Mouse (Mus musculus) testis, postnatal 14 days (tissue): Measurements from ENCODE around the gene Gm20388.

Experiments used
- DNase-seq: peaks from one replicate; pipeline ENCODE4 v3.0.0; 2021; ENCODE audit warnings: low spot score

Gene Gm20388

DNA sequence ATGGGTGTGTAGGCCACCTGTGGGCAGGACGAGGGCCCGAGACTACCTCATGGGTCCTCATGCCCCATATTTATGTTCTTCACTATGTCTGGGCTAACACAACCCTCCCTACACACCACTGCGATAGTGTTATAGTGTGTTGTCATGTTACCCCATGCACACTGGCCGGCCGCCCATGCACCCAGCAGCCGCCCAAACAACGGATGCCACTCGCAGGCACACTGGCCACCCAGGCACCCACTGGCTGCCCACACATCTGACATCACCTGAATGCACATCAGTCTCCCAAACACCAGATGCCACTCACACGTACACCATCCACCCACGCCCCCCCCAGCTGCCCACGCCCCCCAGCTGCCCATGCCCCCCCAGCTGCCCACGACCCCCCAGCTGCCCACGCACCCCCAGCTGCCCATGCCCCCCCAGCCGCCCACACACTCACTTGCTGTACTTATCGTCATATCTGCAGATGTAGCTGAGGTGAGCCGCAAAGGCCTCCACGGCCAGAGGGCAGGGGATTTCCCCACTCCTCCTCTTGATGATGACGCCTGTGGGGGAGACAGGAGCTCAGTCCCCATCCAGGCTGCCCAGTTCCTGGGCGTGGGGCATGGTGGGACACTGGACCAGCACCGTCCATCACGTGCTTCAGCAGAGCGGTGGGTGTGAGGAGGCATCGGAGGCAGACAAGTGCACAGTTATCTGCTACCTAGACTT, 4460.9 kb downstream of the Gm20388 start:
- DNase-seq: no peak

DNA sequence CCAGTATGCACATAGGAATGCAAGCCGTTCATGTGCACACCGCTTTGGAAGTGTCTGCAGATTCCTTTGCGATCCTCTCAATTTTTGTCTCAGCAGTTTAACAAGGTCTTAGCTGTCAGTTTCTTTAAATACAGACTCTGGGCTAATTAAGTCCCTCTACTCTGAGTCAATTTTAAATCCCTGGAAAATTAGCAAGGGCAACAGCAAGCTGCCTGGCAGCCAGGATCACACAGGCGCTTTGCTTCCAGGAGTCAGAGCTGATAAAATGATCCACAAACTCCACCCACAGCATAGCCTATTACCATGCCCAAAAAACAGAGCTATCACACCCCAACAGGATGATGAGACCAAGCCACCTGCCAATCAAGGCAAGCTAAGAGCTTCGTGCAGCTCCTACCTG, 4463.1 kb downstream of the Gm20388 start:
- DNase-seq: no peak

DNA sequence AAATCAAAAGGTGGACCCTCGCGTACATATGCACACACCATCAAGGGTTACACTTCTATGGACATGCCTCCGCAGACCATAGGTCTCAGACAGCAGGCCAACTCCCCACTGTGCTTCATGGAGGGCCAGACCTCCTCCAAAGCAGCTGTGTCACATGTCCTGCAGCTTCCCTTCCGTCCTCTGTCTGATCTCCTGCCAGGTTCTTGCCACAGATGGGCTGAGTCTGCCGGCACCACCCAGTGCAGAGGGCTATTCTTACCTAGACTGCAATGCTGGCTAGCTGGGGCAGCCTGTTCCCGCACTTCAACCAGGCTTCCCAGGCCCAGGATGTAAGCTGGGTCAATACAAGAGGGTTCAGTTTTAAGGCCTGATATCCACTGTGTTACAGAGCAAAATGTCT, 4464.5 kb downstream of the Gm20388 start:
- DNase-seq: no peak

DNA sequence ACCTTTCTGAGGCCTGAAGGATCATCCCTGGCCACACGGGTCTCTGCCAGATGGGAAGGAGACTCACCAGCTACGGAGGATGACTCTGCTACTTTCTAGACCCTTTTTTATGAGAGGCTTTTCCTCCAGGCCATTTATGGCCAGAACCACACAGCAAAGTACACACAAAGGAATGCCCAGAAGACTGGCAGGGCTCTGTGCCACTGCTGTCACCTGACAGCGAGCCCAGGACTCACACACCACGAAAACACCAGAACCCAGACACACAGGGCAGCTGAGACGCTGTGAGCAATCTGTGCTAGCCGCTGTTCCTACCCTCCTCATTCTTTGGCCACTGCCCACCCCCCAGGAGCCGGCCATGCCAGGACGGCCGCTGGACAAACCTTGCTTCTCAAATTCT, 4465.1 kb downstream of the Gm20388 start:
- DNase-seq: no peak

DNA sequence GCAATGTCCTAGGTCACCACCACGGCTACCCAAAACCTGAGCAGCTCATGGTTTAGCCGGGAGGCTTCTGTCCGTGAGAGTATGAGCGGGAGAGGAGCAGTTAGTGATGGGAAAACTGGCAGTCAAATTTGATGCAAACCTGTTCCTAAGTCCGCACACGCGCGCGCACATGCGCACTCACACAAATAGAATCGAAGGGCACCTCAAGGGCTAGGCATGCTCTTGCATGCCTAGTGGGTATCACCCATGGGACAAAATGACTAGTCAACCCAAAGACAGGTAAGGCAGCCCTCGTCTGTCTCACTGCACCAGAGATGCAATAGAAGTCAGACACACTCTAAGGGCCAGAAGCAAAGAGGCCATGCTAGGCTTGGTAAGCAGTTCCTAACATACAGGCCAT, 4465.8 kb downstream of the Gm20388 start:
- no peak for DNase-seq

DNA sequence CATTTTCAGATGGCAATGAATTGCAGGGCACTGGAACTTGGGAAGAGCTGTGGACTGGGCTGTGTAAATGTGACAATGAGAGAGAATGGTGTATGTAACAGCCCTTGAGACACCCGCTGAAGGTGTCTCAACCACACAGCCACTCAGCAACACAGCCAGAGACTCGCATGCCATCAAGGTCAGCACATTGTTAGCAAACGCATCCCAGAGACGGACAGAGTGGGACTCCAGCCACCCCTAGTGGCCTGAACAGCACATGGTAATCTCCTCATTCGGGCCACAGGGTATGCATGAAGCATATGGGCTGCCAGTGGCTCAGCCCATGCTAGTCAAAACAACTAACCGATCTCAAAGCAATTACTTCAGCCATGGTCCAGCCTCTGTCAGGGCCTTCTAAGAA, 4468.6 kb downstream of the Gm20388 start:
- DNase-seq: no peak

DNA sequence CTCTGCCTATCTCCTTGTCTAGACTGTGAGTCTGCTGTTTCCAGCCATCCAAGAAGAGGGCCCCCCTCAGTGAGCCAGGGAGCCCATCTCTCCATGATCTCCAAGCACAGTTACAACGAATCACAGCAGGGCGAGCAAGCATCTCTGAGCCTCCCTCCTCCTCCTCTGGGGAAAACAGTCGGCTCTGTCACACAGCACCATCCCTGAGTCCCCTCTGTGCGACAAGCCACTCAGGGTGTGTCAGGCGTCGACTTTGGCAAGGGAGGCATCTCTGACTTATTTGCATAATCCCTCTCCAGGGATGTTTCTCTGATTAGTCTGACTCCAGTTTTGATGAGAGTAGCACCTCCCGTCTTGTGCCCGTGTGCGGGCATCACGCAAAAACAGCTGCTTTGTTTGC, 4471.6 kb downstream of the Gm20388 start:
- DNase-seq: no peak

DNA sequence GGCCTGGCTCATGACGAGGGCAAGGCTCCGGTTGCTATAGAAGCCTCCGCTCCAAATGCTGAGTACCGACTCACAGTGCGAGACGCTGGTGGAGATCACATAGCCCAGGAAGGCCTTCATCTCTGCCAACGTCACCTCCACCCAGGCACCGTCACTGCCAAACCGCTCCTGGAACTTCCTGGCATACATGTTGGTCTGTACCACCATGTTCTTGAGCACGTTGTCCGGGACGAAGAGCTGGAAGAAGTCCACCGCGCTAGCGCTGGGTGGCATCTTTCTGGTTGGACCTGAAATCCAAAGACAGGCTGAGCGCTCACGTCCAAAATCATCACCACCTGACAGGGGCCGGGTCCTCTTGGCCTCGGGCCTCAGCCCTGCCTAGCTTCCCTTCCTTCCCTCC, 4473.7 kb downstream of the Gm20388 start:
- DNase-seq: no peak

DNA sequence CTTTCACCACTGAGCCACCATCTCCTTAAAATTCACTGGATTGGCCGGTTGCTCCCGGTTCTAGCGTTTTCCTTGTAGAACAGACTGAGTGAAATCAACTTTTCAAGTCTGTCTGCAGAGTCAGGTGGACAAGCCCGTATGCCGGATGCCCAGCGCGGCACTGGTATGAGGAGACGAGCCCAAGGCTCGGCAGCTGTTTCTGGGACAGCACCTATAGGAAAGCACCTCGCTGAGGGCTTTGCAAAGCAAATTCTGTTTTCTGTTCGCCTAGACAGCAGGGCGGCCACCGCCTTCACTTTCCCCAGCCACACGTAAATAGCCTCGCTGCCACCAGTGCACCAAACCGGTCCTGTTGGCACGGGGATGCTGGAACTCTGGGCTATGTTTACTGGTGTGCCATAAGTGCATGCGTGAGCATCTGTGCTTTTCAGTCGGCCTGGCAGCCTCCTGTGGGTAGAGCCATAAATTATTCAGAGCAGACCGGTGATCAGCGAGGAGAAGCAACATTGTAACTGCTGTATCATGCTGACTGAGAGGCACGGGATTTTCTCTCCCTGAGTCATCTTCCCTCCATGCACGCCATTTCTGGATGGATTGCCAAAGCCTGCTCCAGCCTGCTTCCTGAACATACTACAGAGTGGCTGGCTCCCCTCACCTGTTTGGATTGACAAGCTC, 4475.7 kb downstream of the Gm20388 start:
- DNase-seq: peak; percentile 31

DNA sequence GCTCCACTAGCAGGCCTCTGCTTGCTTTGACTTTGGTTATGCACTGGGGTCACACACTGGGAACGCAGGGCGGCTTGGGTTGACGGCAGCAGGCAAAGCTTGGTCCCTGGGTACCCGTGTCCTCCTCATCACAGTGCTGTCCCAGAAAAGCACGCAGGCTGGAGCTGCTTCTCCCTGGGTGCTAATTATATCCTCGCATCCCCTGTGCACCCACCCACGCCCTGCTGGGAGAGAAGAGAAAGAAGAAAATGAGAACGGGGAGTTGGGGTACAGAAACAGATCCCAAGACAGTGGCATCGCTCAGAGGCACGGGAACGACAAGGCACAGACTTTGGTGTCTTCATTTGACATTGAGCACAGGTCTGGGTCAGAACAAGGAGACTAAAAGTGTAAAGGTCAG, 4478.9 kb downstream of the Gm20388 start:
- no peak for DNase-seq

DNA sequence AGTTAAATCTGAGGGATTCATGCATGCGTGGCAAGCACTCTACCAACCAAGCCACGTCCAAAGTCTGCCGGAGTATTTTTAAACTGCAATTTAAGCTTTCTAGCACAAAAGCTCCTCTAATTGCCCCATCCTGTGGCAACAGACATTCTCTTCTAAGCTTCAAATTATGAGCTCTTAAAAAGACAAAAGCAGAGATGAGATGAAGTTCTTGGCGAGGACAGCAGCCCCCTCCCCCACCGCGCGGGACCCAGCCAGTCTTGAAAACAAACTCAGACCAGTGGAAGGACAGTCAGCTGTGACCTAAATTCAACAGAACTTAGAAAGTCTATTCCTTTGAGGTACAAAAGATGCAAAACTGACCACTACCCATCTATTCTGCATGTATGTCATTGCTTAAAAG, 4480.6 kb downstream of the Gm20388 start:
- no peak for DNase-seq

DNA sequence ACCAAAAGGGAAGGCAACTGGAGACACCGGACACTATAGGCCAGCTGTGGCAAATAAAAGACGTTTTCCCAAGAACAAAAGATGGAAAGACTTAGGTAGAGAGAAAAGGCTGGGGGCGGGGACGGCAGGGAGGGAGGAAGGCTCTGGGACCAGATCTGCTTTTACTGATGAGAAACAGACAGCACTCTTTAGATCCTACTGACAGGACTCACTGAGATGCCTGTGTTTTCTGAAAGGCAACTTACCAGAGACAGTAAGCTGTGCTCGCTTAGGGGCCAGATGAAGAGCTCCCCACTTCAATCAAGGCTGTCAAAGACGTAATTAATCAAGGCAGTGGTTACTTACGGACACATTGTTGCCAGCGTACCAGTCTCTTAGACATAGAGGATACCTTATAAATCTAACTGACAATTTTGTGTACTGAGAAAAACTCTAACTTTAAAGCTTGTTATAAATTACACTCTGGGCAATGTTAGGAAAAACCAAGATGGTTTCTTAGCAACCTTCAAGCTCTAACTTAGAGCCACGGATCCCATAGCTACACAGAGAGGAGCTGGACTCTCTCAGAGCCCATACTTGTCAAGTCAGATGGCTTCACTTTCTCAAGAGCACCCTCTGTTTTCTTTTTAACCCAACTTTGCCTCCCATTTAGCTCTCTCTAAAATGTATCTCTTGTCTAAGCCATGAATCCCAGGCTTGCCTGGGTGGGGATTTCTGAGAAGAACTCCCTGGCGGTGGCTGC, 4481.8 kb downstream of the Gm20388 start:
- no peak for DNase-seq

DNA sequence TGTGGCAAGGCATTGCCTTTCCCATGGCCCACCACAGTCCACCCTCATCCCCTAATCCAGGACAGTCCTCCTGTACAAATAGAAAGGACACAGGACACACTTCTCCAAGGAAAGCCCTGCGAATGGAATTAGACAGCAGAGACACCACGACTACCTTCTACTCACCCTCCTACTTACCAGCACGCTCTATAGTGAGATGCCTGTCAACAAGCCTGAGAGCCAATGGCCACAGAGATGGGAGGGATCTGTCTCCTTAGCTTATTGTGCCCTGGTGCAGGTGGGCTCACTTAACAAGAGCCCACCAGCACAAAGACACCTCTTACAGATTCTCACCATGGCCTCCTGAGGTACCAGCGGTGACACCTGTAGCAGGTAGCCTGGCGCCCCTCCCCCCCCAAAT, 4482.4 kb downstream of the Gm20388 start:
- no peak for DNase-seq

DNA sequence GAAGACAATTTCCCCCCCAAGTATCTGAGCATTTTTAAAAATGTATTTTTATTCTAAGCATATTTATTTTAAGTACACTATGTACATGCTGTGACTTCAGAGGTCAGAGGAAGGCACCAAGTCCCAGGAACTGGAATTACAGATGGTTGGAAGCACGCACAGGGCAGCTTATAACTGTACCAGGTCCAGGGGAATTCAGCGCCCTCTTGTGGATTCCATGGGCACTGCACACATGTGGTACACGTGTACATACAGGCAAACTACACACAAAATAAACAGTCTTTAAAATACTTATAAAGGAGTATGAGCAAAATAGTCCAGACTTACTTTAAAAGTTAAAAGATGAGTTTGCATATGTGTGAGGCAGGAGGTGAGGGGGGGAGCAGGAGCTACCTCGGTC, 4483.3 kb downstream of the Gm20388 start:
- DNase-seq: no peak

DNA sequence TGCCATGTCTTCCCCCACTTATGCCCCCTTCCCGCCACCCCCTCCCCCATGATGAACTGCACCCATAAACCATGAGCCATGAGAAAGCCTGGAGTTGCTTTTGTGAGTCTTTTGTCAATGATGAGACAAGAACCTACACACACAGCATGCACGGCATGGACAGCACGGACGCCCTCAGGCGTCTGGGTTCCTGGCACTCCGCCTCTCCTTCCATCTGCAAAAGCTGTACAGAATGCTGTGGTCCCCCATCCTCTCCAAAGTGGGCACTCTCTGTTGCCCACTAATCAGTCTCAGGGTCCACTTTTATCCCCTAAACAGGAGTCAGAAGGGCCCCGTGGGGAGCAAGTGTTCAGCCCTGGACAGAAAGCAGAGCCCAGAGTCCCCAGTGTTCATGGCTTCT, 4484.3 kb downstream of the Gm20388 start:
- DNase-seq: no peak
